Mouse (Mus musculus) v-Abl transformed pro-B cells (cell line): ENCODE measurements around the gene Iqcn.

Experiments used
- in situ Hi-C, 2 experiments: fragments of 400-800 bp; cut with MboI; formaldehyde crosslinking; loops; one replicate each; pipeline ENCODE4 v1.15.1; 2025; ENCODE audit not compliant: unreplicated experiment in 2 of 2

Gene Iqcn

DNA sequence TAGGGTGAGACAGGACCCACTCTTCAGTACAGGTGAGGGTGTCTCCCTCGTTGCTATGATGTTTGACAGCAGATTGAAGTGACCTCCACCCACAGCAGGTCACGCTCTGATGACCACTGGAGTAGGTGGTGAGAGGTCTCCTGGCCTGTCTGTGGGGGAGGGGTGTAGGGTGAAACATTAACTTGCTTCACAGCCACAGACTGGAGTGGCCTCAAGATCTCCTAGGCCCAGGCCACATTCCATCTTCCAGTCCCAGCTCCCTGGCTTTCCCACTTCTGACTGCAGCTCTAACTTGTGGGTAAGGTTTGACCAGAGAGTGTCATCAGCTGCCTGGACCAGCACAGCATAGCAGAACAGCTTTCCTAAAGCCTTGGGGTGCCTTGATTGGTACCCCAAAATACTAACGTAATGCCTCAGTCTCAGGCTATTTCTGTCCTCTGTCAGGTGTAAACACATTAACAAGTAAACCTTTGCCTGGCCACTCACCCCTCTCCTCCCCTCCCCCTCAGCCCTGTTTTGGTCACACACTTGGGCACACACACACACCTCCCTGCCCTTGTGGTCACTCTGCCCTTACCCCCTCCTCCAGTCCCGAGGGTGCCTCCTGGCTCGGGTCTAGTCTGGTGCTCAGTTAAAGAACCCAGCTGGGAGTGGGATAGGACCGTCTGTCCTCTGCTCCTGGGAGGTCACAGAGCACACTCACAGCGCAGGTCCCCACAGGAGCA, 20.4 kb downstream of the Iqcn start, which contains the start of gene Pde4c:
Gene Pde4c (plus strand): TSS at position 235 of the 725 bp plus-strand sequence.
- in situ Hi-C loops: loop anchor here (5.0 to 25.0 kb wide), 2 partner anchors 34 to 664 kb away; partner anchors contain the start of genes Babam1 (in 1 of the 2), Nr2f6 (in 1 of the 2) and Ushbp1 (in 1 of the 2)

GRCm38 (mm10) chr8:70724216-70724615, 21.0 kb downstream of the Iqcn start:
- in situ Hi-C loops: loop anchor here (5.0 to 25.0 kb wide), 2 partner anchors 33 to 663 kb away; partner anchors contain the start of genes Babam1 (in 1 of the 2), Nr2f6 (in 1 of the 2) and Ushbp1 (in 1 of the 2)

DNA sequence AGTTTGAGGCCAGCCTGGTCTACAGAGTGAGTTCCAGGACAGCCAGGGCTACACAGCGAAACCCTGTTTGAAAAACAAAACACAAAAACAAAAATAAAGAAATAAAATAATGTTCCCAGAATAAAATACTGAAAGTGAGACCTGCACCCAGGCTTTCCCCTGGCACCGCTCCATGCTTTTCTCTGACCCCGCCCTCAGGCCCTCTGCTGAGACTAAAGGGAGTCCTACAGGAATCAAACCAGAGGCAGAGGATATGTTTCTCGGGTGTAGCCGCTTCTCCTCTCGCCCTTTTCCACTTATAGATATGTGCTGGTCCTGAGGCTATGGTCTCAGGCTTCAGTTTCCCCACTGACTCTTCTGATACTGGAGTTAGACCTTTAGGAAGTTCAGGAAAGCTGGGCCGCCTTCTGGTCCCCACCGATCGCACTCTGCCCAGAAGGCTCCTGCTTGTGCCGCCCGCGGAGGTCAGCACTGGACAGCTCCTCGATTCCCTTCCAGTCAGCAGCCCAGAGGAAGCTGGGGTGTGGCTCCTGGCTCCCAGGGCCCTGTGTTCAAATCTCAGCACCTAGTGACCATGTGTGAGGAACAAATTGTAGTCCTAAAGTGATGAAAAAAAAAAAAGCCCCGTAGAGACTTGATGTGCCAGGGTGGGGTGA, 22.7 kb downstream of the Iqcn start:
- in situ Hi-C loops: no loop called here

DNA sequence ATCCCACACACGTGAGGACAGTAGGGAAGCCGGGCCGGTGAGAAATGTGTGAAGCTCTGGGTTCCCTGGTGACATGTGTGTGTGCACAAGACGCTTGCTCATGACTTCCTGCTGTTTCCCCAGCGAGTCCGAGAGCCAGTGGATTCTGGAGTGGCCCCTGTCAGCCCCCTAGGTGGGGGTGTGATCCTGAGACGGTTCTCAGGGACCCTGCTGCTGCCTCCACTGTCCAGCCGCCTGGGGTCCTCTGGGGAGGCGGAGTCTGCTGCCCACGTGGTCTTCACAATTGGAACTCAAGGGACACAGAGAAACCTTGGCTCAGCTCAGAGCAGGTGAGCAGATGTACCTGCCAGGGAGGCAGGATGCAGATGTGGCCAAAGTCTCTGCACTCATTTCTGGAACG, 23.5 kb downstream of the Iqcn start:
- in situ Hi-C loops: no loop called here

- in situ Hi-C loops: no loop called here
Measured at GRCm38 (mm10) chr8:70729808-70730475, 26.7 kb downstream of the Iqcn start.

DNA sequence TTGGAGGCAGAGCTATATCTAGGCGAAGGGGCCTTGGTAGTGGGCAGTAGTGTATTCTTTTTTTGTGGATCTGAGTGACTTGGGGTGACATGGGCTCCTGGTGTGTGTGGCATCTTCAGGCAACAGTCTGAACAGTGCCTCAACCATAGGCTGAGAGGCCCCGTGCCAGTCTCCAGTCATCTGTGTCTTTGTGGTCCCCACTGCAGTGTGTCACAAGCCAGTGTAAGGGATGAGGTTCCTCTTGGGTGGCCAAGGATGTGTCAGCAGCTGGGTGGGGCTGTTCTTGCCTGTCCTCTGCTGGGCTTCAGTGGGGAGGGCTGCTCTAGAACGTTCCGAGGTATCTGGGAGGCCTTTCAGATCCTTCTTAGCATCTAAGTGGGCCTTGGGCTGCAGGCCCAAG, 27.7 kb downstream of the Iqcn start:
- in situ Hi-C loops: no loop called here

DNA sequence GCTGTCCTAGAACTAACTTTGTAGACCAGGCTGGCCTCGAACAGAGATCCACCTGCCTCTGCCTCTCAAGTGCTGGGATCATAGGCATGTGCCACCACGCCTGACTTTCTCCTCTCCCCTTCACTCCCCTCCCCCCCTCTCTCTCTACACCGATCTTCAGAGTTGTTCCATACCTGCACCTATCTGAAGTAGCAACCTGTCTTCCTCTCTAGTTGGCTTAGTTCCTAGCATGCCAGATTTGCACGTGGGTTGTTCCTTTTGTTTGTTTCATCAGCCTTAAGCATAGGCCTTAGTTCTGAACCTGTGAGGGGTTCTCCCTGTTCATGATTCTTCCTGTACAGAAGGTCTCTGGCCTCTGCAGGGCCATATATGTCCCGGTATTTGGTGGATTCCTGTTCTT, 34.4 kb downstream of the Iqcn start:
- in situ Hi-C loops: no loop called here

- in situ Hi-C loops: no loop called here
Measured at GRCm38 (mm10) chr8:70738211-70738610, 35.0 kb downstream of the Iqcn start.

- in situ Hi-C loops: no loop called here
Measured at GRCm38 (mm10) chr8:70741661-70742060, 38.4 kb downstream of the Iqcn start.

- in situ Hi-C loops: no loop called here
Measured at GRCm38 (mm10) chr8:70742176-70742575, 38.9 kb downstream of the Iqcn start.

GRCm38 (mm10) chr8:70742981-70743655, 39.9 kb downstream of the Iqcn start:
- in situ Hi-C loops: no loop called here

GRCm38 (mm10) chr8:70743656-70744590, 40.7 kb downstream of the Iqcn start:
- in situ Hi-C loops: no loop called here

GRCm38 (mm10) chr8:70744806-70745205, 41.5 kb downstream of the Iqcn start:
- in situ Hi-C loops: no loop called here

- in situ Hi-C loops: no loop called here
Measured at GRCm38 (mm10) chr8:70745691-70746220, 42.5 kb downstream of the Iqcn start.

DNA sequence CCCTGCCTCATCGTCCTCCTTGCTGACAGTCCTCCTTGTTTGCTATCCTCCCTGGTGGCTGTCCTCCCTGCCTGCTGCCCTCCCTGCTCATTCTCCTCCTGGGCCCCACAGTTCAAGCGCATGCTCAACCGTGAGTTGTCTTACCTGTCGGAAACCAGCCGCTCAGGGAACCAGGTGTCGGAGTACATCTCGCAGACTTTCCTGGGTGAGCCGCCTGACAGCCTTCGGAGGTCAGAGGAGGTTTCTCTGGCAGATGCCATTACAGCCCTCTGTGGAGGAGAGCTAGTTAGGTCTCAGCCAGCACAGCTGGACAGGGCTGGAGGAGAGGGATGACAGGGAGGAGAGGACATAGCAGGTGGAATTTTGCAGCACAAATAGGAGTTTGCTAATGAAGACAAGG, 43.4 kb downstream of the Iqcn start:
- in situ Hi-C loops: no loop called here

- in situ Hi-C loops: no loop called here
Measured at GRCm38 (mm10) chr8:70747211-70747890, 44.1 kb downstream of the Iqcn start.

DNA sequence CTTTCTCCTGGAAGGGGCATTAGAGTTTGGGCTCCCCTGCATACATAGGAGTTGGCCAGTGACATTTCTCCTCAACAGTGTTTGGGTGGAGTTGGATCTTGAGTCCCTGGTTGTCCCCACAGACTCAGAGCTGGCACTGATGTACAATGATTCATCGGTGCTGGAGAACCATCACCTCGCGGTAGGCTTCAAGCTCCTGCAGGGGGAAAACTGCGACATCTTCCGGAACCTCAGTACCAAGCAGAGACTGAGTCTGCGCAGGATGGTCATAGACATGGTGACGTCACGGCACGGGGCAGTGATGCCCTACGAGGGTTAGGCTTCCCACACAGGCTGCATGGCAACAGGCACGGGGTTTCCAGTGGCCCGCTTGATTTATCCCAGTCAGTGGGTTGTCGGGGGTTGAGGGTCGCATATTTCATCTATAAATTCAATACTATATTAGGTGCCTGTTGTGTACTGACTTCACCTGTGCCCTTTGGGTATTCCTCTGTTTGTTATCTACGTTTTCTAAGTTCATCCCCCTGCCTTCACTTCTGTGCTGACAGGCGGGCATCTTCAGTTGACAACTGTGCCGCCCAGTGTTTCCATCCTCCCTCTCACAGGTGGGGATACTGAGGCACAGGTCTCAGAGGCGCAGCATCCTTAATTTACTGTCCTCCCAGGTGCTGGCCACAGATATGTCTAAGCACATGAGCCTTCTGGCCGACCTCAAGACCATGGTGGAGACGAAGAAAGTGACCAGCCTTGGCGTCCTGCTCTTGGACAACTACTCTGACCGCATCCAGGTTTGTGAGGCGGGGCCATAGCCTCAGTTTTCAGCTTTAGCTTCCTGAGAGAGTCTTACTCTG, 45.2 kb downstream of the Iqcn start:
- in situ Hi-C loops: no loop called here

GRCm38 (mm10) chr8:70749097-70749674, 45.9 kb downstream of the Iqcn start:
- in situ Hi-C loops: no loop called here
